Mouse (Mus musculus) liver, adult 2 months (tissue): Measurements from ENCODE around the gene Plaur.

ENCODE experiments used
- CTCF ChIP-seq: fragments of 200-500 bp; IDR thresholded peaks from 2 replicates; pipeline ENCODE4 v1.5.1; 2011; ENCODE audit warnings: low read depth, low read length, control low read depth
- POLR2A ChIP-seq: fragments of 200-500 bp; IDR thresholded peaks from 2 replicates; pipeline ENCODE4 v1.6.1; 2011; ENCODE audit warnings: low read length, control low read depth; ENCODE audit not compliant: insufficient read depth; ENCODE audit errors: extremely low read depth

GRCm38 (mm10) chr7:24422251-24422650, 40.0 kb upstream of the Plaur start:
- TF ChIP-seq CTCF (no peak), POLR2A (no peak)
